Mouse (Mus musculus) stomach, embryonic 15.5 days (tissue): ENCODE results near the gene Nfyb. TPM values are rescaled to one million over a fixed set of nuclear protein-coding genes. Genes with fewer than 3 reads are reported as not detected.
A peak's percentile ranks its signal among the peaks of the same experiment; 100 is the strongest.

Source experiments
- ATAC-seq: fragments of 200-750 bp; cut with Nextera tagmentation; 2 replicates; pipeline ENCODE4 v1.8.0; 2017; ENCODE audit warnings: low read depth, moderate number of reproducible peaks, moderate TSS enrichment; ENCODE audit not compliant: insufficient read depth, low FRiP score
- H3K27ac ChIP-seq: fragments of 300-500 bp; sonication (generic); 2 replicates; pipeline ENCODE4 v1.5.1; 2015; ENCODE audit warnings: mild to moderate bottlenecking, inconsistent platforms
- H3K27me3 ChIP-seq: fragments of 300-500 bp; sonication (generic); replicated peaks from 2 replicates; pipeline ENCODE4 v1.6.1; 2015; ENCODE audit warnings: inconsistent platforms
- H3K36me3 ChIP-seq: fragments of 300-500 bp; sonication (generic); 2 replicates; pipeline ENCODE4 v1.6.1; 2015; ENCODE audit warnings: inconsistent platforms
- H3K4me1 ChIP-seq: fragments of 300-500 bp; sonication (generic); 2 replicates; pipeline ENCODE4 v1.6.1; 2015; ENCODE audit warnings: inconsistent platforms
- H3K4me2 ChIP-seq: fragments of 300-500 bp; sonication (generic); 2 replicates; pipeline ENCODE4 v1.6.1; 2015; ENCODE audit warnings: mild to moderate bottlenecking, inconsistent platforms
- H3K4me3 ChIP-seq: fragments of 300-500 bp; sonication (generic); replicated peaks from 2 replicates; pipeline ENCODE4 v1.5.1; 2015; ENCODE audit warnings: inconsistent platforms
- H3K9ac ChIP-seq: fragments of 300-500 bp; sonication (generic); 2 replicates; pipeline ENCODE4 v1.6.1; 2015; ENCODE audit warnings: inconsistent platforms
- H3K9me3 ChIP-seq: fragments of 300-500 bp; sonication (generic); 2 replicates; pipeline ENCODE4 v1.6.1; 2016; ENCODE audit warnings: inconsistent platforms
- WGBS: fragments of 180-500 bp; shearing (Covaris S2); methylation state at CpG from one replicate; pipeline ENCODE4 v1.1.7; 2015; 5-methylcytosine and 5-hydroxymethylcytosine counted together
- polyA plus RNA-seq: library from polyadenylated mRNA; unstranded; fragments of >200 nt; fragmentation: Nextera tagmentation; extraction: Ambion mirVana; gene quantifications from 2 replicates; pipeline ENCODE4 v1.2.1, GENCODE M21; 2015

Nfyb gene
- polyA plus RNA-seq, 1 experiment from 2014 or later = 47.7 TPM

DNA sequence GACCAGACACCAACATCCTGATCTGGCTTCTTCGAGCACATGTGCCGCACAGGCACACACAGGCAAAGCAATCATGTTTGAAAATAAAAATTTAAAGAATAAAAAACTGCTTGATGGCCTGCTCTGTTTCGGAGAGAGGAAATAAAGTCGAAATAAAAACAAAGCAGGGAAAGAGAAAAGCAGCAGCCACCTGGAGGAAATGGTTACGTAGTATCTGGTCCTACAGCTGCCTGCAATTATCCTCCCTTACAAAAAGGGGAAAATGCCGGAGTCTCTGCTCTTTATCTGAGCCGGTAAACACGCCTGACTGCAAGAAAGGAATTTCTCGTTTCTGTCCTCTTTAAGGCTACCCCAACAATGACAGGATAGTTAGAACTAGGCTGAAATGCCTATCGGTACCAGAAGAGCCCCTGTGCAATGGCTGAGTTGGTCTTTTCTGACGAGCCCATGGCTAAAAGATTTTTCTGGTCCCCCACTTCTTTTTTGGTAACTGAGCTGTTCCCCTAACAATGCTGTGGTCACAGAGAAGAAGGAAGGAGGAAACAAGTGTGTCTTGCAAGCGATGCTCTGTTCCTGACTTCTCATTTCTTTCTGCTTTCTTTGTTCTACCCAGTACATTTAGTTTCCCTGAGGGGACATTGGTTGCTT lies 32.7 kb upstream of the Nfyb start:
- Histone ChIP-seq H3K27me3 (no peaks in the 10 kb centered on the region), H3K4me1 (peaks cover 16% of the 10 kb centered on the region; the same call in 1 of the 2 replicates), H3K4me2 (no peak overlapping the region), H3K9me3 (no peaks in the 10 kb centered on the region), H3K27ac (no peak overlapping the region), H3K9ac (no peak overlapping the region), H3K36me3 (no peaks in the 10 kb centered on the region), H3K4me3 (no peak overlapping the region)
- no peak for ATAC-seq
- 38% methylated on average over 12 of the region's 12 CpGs for WGBS

DNA sequence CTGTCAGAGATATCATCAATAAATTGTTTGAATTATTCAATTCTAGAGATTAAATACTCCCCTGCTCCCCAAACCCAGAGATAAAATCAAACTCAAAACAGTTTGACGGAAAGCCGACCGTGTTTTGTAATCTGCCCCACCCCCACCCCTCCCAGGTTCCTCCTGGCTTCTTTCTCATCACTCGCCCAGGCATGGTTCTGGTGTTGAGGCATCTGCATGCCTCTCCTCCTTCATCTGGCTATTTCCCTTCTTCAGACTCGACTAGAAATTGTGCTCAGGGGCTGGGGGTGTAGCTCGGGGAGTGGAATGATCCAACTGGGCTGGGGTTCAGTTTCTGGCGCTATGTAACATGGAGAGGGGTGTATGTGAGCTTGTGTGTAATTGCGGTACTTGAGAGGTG lies 31.8 kb upstream of the Nfyb start:
- Histone ChIP-seq H3K4me2 (peak overlapping the region; percentile 50), H3K4me1 (peaks cover 16% of the 10 kb centered on the region; the same call in 1 of the 2 replicates), H3K27me3 (no peaks in the 10 kb centered on the region), H3K4me3 (peak overlapping the region; percentile 12; the same call in 1 of the 2 replicates), H3K27ac (no peak overlapping the region), H3K36me3 (no peaks in the 10 kb centered on the region), H3K9ac (no peak overlapping the region), H3K9me3 (no peaks in the 10 kb centered on the region)
- WGBS = 33% methylated on average over 8 of the region's 8 CpGs
- ATAC-seq = no peak

DNA sequence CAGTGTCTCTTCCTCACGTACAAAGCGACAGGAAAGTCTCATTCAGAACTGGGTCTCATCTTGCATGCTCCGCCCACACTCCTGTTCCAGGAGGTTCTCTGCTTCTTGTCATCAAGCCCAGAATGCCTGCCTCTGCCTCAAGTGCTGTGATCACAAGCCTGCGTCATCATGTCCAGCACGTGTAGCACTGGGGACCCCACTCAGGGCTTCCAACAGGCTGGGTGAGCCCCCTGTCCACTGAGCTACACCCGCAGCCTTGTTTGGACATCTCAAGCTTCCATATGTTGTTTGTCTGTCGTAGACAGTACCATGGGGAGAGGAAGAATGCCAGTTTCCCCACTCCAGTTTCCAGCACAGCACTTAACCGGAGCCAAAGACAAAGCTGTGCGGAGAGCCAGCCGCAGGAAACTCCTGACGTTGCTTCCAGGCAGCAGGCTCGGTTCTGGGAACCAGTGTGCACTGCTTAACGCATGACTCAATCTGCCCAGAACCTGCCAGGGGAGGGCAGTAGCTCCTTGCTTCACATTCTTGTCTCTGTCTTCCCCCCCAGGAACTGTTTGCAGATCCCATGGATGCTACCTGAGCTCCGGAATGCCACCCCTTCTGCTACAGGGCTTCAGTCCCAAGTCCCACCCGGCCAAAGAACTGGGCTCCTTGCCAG lies 31.3 kb upstream of the Nfyb start:
- Histone ChIP-seq H3K9me3 (no peaks in the 10 kb centered on the region), H3K9ac (0 out of 2 replicates have a peak overlapping the region, but pooled peaks have one; percentile 7)

DNA sequence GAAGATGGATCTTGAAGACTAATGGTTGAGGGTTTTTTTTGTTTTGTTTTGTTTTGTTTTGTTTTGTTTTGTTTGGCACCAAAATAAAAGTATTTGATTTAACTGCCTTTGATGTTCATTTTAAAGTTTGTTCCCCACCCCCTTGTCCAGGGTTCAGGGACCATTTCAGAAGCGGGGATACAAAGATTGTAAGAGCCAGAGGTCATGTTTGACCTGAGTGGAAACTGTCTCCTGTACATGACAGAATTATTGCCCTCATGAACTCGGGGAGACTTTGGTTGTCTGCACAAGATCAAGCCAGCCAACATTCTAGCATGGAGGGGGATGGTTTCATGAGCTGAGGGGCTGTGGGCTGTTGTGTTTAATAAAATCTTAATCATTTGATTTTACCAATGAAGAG lies 28.4 kb upstream of the Nfyb start:
- H3K27ac ChIP-seq = no peak overlapping the region
- H3K4me1 ChIP-seq = peaks cover 12% of the 10 kb centered on the region; the same call in 1 of the 2 replicates
- no peak for ATAC-seq
- WGBS = 55% methylated on average over 2 of the region's 2 CpGs
- no peak overlapping the region for H3K4me3 ChIP-seq
- no peaks in the 10 kb centered on the region for H3K36me3 ChIP-seq
- no peak overlapping the region for H3K4me2 ChIP-seq
- H3K27me3 ChIP-seq = no peaks in the 10 kb centered on the region
- no peaks in the 10 kb centered on the region for H3K9me3 ChIP-seq
- H3K9ac ChIP-seq = no peak overlapping the region

More for the DNA sequence above, 31.3 kb upstream of the Nfyb start:
- Histone ChIP-seq H3K27ac (peak overlapping the region; percentile 42), H3K4me3 (peak overlapping the region; percentile 12; the same call in 1 of the 2 replicates), H3K27me3 (no peaks in the 10 kb centered on the region), H3K36me3 (no peaks in the 10 kb centered on the region), H3K4me1 (peaks cover 16% of the 10 kb centered on the region; the same call in 1 of the 2 replicates), H3K4me2 (peak overlapping the region; percentile 50)
- peak; percentile 56; the same call in 1 of the 2 replicates for ATAC-seq
- WGBS = 20% methylated on average over 15 of the region's 15 CpGs

DNA sequence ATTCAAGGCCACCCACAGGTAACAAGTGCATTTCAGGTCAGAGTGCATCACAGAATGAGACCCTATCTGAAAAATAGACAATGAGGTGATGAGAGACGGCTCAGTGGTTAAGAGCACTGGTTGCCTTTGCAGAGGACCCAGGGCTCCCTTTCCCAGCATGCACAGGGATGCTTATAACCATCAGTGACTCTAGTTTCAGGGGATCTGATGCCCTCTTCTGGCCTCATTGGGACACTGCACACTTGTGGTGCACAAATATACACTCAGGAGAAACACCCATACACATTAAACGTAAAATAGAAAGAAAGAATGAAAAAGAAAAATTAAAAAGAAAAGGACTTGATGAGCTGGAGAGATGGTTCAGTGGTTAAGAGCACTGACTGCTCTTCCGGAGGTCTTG lies 27.8 kb upstream of the Nfyb start:
- WGBS = 92% methylated on average over 3 of the region's 3 CpGs
- Histone ChIP-seq H3K36me3 (no peaks in the 10 kb centered on the region), H3K4me1 (peaks cover 12% of the 10 kb centered on the region; the same call in 1 of the 2 replicates), H3K27ac (no peak overlapping the region), H3K9me3 (no peaks in the 10 kb centered on the region), H3K27me3 (no peaks in the 10 kb centered on the region), H3K4me2 (no peak overlapping the region), H3K4me3 (no peak overlapping the region), H3K9ac (no peak overlapping the region)
- no peak for ATAC-seq

DNA sequence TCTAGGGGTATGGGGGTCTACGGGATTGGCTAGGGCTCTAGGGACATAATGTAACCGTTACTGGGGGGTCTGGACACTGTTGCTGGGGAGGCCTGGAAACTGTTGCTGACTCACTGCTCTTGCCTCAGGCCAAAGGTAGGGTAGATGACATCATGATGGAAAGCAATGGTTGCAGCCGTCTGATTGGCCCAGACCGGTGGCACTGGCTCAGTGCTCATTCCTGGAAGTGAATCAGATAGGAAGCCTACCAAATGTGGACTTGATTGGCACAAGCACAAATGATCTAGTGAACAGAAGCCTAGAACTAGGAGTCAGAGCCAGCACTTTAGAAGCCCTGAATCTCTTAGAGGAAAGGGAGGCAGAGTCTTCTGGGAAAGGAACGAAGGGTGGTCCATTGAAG lies 26.6 kb upstream of the Nfyb start:
- H3K27me3 ChIP-seq = no peaks in the 10 kb centered on the region
- no peak overlapping the region for H3K4me2 ChIP-seq
- 89% methylated on average over 5 of the region's 5 CpGs for WGBS
- H3K9me3 ChIP-seq = no peaks in the 10 kb centered on the region
- H3K4me1 ChIP-seq = peaks cover 7% of the 10 kb centered on the region; the same call in 1 of the 2 replicates
- no peaks in the 10 kb centered on the region for H3K36me3 ChIP-seq
- no peak overlapping the region for H3K4me3 ChIP-seq
- no peak overlapping the region for H3K27ac ChIP-seq
- no peak overlapping the region for H3K9ac ChIP-seq
- ATAC-seq = no peak

DNA sequence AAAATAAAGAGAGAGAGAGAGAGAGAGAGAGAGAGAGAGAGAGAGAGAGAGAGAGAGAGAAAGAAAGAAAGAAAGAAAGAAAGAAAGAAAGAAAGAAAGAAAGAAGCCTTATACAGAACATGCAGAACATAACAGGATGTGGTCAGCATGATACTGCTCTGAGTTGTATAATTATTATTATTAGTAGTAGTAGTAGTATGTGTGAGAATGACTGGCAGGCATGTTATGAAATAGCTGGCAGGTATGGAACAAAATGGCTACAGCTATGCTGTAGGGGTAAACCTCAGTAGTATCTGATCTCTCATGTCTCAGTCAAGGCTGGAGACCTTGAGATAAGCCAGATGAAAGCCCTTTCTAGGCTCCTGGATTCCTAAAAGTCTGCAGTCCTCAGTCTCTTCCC lies 25.2 kb upstream of the Nfyb start:
- no peak for ATAC-seq

DNA sequence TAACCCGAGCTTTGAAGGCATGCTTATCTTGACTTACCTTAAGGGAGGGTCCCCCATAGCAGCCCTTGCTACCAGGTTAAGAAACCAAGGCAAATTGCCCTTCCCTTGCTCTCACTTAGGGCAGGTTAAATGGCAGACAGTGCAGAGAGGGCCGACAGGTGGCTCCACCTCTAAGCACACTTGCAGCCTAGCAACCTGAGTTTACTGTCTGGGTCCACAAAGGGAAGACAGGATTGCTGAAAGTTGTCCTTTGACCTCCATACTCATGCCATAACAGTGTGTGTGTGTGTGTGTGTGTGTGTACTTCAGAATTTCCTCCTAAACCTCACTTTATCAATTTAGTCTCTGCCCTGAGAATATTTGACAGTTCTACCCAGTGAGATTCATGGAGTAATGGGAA lies 18.5 kb upstream of the Nfyb start:
- H3K36me3 ChIP-seq = no peaks in the 10 kb centered on the region
- no peak overlapping the region for H3K4me3 ChIP-seq
- no peak overlapping the region for H3K9ac ChIP-seq
- no peaks in the 10 kb centered on the region for H3K27me3 ChIP-seq
- peak; percentile 54 for ATAC-seq
- H3K4me2 ChIP-seq = no peak overlapping the region
- H3K27ac ChIP-seq = no peak overlapping the region
- no peaks in the 10 kb centered on the region for H3K9me3 ChIP-seq
- no peaks in the 10 kb centered on the region for H3K4me1 ChIP-seq
- WGBS = 27% methylated on average over 2 of the region's 2 CpGs

More for the DNA sequence above, 25.2 kb upstream of the Nfyb start:
- H3K4me3 ChIP-seq = no peak overlapping the region
- no peaks in the 10 kb centered on the region for H3K9me3 ChIP-seq
- H3K27ac ChIP-seq = no peak overlapping the region
- no peak overlapping the region for H3K9ac ChIP-seq
- H3K27me3 ChIP-seq = no peaks in the 10 kb centered on the region
- H3K4me2 ChIP-seq = no peak overlapping the region
- no peaks in the 10 kb centered on the region for H3K36me3 ChIP-seq
- no peaks in the 10 kb centered on the region for H3K4me1 ChIP-seq

DNA sequence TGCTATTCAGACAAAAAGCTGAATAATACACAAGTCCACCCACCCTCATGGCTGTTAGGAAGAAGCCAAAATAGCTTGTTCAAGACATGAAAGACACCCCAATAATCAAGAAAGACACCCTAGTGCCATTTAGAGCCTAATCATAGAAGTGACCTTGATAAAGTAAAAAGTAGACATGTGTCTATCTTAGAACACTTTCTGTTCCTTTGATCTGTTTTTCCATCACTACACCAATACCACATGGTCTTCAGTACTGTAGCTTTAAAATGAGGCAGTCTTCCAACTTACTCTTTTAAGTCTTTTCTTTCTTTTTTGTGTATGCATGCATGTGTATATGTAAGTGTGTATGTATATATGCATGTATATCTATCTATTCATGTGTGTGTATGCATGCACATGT lies 16.9 kb upstream of the Nfyb start:
- H3K4me1 ChIP-seq = no peaks in the 10 kb centered on the region
- H3K9ac ChIP-seq = no peak overlapping the region
- no peak overlapping the region for H3K27ac ChIP-seq
- H3K27me3 ChIP-seq = no peaks in the 10 kb centered on the region
- H3K4me2 ChIP-seq = no peak overlapping the region
- no peaks in the 10 kb centered on the region for H3K36me3 ChIP-seq
- no peak for ATAC-seq
- H3K4me3 ChIP-seq = no peak overlapping the region
- no peaks in the 10 kb centered on the region for H3K9me3 ChIP-seq

DNA sequence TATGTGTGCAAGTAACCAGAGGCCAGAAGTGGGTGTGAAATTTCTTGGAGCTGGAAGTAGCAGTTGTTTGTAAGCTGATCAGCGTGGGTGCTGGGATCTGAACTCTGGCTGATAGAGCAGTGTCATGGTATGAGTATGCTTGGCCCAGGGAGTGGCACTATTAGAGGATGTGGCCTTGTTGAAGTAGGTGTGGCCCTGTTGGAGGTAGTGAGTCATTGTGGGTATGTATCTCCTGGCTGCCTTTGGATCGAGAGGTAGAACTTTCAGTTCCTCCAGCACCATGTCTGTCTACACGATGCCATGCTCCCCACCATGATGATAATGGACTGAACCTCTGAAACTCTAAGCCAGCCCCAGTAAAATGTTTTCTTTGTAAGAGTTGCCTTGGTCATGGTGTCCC lies 16.4 kb upstream of the Nfyb start:
- Histone ChIP-seq H3K9me3 (no peaks in the 10 kb centered on the region), H3K4me3 (no peak overlapping the region), H3K27me3 (no peaks in the 10 kb centered on the region), H3K27ac (no peak overlapping the region), H3K36me3 (no peaks in the 10 kb centered on the region), H3K4me2 (no peak overlapping the region), H3K4me1 (no peaks in the 10 kb centered on the region), H3K9ac (no peak overlapping the region)
- WGBS = 88% methylated on average over 3 of the region's 3 CpGs
- 0 out of 2 replicates have a peak, but pooled peaks have one; percentile 31 for ATAC-seq

DNA sequence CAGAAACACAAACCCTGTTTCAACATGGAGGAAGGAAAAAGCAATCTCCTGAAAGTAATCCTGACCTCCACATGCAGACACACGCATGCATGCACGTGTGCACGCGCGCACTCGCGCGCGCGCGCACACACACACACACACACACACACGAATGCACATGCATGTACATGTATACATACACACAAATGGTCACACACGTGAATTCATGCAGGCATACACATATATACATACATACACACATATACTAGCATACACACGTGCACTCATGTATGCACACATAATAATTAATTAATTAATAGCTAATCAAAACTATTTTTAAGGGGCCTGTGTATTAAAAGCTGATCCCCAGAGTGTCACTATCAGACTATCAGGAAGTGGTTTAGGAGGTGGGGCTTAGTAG lies 15.9 kb upstream of the Nfyb start:
- Histone ChIP-seq H3K9me3 (no peaks in the 10 kb centered on the region), H3K27me3 (no peaks in the 10 kb centered on the region), H3K4me1 (no peaks in the 10 kb centered on the region), H3K4me3 (no peak overlapping the region), H3K36me3 (no peaks in the 10 kb centered on the region), H3K4me2 (no peak overlapping the region), H3K27ac (no peak overlapping the region), H3K9ac (no peak overlapping the region)
- 98% methylated on average over 14 of the region's 14 CpGs for WGBS
- ATAC-seq = no peak

DNA sequence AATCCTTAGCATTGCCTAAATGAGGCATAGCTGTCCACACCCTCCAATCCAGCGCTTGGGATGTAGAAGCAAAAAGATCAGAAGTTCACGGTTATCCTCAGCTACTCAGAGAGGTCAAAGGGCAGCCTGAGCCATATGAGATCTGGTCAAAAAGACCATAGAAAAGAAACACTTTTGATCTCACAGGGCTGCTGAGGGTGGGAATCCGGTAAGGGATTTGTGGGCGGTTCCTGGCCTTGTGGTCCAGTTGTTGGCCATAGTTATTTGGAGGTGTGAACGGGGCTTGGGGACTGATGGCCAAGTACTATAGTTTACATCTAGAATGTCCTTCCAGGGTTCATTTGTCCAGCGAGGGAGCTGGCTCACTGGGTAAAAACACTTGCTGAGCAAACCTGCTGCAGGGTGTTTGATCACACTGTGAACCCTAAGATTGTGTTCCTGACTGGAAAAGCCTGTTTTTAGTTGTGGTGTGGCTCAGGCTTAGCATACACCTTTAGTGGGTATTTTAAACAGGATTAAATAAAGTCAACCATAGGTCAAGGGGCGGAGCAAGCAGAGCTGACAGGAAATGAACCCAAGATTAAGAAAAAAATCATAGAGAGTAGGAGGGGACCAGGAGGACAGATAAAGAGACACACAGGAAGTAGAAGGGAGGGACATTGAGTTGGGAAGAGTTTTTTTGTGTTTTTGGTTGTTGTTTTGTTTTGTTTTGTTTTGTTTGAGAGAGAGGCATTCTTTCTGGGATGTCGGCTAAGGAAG lies 15.0 kb upstream of the Nfyb start:
- H3K27ac ChIP-seq = no peak overlapping the region
- no peak overlapping the region for H3K9ac ChIP-seq
- no peak overlapping the region for H3K4me3 ChIP-seq
- WGBS = 78% methylated on average over 8 of the region's 8 CpGs
- no peaks in the 10 kb centered on the region for H3K4me1 ChIP-seq
- H3K36me3 ChIP-seq = no peaks in the 10 kb centered on the region
- H3K9me3 ChIP-seq = no peaks in the 10 kb centered on the region
- H3K27me3 ChIP-seq = no peaks in the 10 kb centered on the region
- no peak overlapping the region for H3K4me2 ChIP-seq
- ATAC-seq = no peak
